Mouse (Mus musculus) liver, embryonic 11.5 days (tissue): ENCODE data around the gene Nell1. TPM values are rescaled to one million over a fixed set of nuclear protein-coding genes. Genes with fewer than 3 reads are reported as not detected.

ENCODE experiments used
- ATAC-seq: fragments of 200-750 bp; cut with Nextera tagmentation; replicated peaks from 2 replicates; pipeline ENCODE4 v1.8.0; 2017; ENCODE audit warnings: moderate number of reproducible peaks, mild to moderate bottlenecking, moderate TSS enrichment, moderate library complexity; ENCODE audit not compliant: low FRiP score
- DNase-seq: peaks from one replicate; pipeline ENCODE4 v3.0.0-alpha.2; 2017; ENCODE audit warnings: low spot score
- H3K27ac ChIP-seq: fragments of 300-500 bp; sonication (generic); 2 replicates; pipeline ENCODE4 v1.5.1; 2014; ENCODE audit warnings: mild to moderate bottlenecking, low read depth, low read length, control low read depth
- H3K27me3 ChIP-seq: fragments of 300-500 bp; sonication (generic); replicated peaks from 2 replicates; pipeline ENCODE4 v1.6.1; 2014; ENCODE audit warnings: low read length, mixed read lengths; ENCODE audit not compliant: control insufficient read depth, insufficient read depth
- H3K36me3 ChIP-seq: fragments of 300-500 bp; sonication (generic); 2 replicates; pipeline ENCODE4 v1.6.1; 2014; ENCODE audit warnings: mild to moderate bottlenecking, low read length, moderate library complexity, mixed read lengths; ENCODE audit not compliant: control insufficient read depth, insufficient read depth
- H3K4me1 ChIP-seq: fragments of 300-500 bp; sonication (generic); replicated peaks from 2 replicates; pipeline ENCODE4 v1.6.1; 2014; ENCODE audit warnings: low read length, mixed read lengths; ENCODE audit not compliant: control insufficient read depth, insufficient read depth
- H3K4me2 ChIP-seq: fragments of 300-500 bp; sonication (generic); 2 replicates; pipeline ENCODE4 v1.6.1; 2014; ENCODE audit warnings: mild to moderate bottlenecking, control low read depth, moderate library complexity
- H3K4me3 ChIP-seq: fragments of 300-500 bp; sonication (generic); 2 replicates; pipeline ENCODE4 v1.5.1; 2014; ENCODE audit warnings: low read depth, low read length, control low read depth
- H3K9ac ChIP-seq: fragments of 300-500 bp; sonication (generic); 2 replicates; pipeline ENCODE4 v1.6.1; 2014; ENCODE audit warnings: low read depth, low read length, control low read depth
- H3K9me3 ChIP-seq: fragments of 300-500 bp; sonication (generic); 2 replicates; pipeline ENCODE4 v1.6.1; 2016; ENCODE audit warnings: low read length, inconsistent platforms, mixed read lengths; ENCODE audit not compliant: control insufficient read depth
- WGBS: fragments of 180-500 bp; shearing (Covaris S2); extraction: QIAGEN DNeasy Blood & Tissue Kit; methylation state at CpG from one replicate; pipeline ENCODE4 v1.1.7; 2014; 5-methylcytosine and 5-hydroxymethylcytosine counted together
- polyA plus RNA-seq: library from polyadenylated mRNA; unstranded; fragments of >200 nt; fragmentation: Nextera tagmentation; extraction: Ambion mirVana; gene quantifications from 2 replicates; pipeline ENCODE4 v1.2.1, GENCODE M21; 2014

Gene Nell1
- polyA plus RNA-seq, 1 experiment from 2014 or later: 1.7 TPM

DNA sequence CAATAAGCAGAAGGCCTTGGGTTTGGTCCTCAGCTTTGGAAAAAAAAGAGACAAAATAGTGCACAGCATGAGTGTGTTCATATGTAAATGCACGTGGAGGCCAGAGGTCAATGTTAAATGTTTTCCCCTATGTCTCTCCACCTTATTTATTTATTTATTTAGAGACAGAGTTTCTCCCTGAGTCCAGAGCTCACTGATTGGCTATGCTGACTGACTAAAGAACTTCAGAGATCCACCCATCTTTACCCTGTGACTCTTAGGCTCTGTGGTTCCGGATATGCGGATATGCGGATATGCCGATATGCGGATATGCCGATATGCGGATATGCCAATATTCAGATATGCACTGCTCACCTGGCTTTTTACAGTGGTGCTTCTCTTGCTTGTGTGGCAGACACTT lies 11.3 kb downstream of the Nell1 start:
- Histone ChIP-seq H3K4me2 (no peak overlapping the region), H3K27ac (no peak overlapping the region), H3K4me3 (no peak overlapping the region), H3K27me3 (no peaks in the 10 kb centered on the region), H3K9ac (no peak overlapping the region), H3K36me3 (no peaks in the 10 kb centered on the region), H3K9me3 (no peaks in the 10 kb centered on the region), H3K4me1 (no peaks in the 10 kb centered on the region)
- WGBS: 92% methylated on average over 8 of the region's 8 CpGs
- ATAC-seq (no peak), DNase-seq (no peak)

- H3K27ac ChIP-seq: no peak overlapping the region
- H3K9me3 ChIP-seq: no peaks in the 10 kb centered on the region
- DNase-seq: no peak
- WGBS: 63% methylated on average over 4 of the region's 4 CpGs
- no peak overlapping the region for H3K4me2 ChIP-seq
- no peaks in the 10 kb centered on the region for H3K4me1 ChIP-seq
- H3K27me3 ChIP-seq: no peaks in the 10 kb centered on the region
- ATAC-seq: no peak
- no peak overlapping the region for H3K4me3 ChIP-seq
- no peaks in the 10 kb centered on the region for H3K36me3 ChIP-seq
- H3K9ac ChIP-seq: no peak overlapping the region
Measured at GRCm38 (mm10) chr7:49999321-49999720, 24.7 kb downstream of the Nell1 start.

DNA sequence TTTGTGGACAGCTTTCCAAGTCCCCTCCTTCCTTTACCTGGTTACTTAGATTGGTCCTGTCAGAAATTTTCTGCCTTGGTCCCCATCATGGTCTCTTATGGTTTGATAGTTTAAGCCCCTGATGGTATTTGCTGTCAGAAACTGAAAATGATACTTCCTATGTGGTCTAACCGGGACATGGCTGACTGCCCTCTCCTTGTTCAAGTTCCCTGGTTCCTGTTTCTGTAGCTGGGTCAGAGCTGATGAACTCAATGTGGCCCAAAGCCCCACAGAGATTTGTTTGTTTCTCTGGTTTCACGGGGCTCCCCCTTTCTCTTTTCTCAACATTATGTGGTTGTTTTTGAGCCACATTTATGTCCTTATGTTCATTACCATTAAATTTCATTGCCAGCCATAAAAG lies 30.6 kb downstream of the Nell1 start:
- no peak overlapping the region for H3K27ac ChIP-seq
- no peaks in the 10 kb centered on the region for H3K36me3 ChIP-seq
- H3K9ac ChIP-seq: no peak overlapping the region
- no peaks in the 10 kb centered on the region for H3K4me1 ChIP-seq
- H3K4me3 ChIP-seq: no peak overlapping the region
- WGBS: 60% methylated on average over 2 of the region's 2 CpGs
- H3K4me2 ChIP-seq: no peak overlapping the region
- H3K9me3 ChIP-seq: no peaks in the 10 kb centered on the region
- ATAC-seq (no peak), DNase-seq (no peak)
- H3K27me3 ChIP-seq: no peaks in the 10 kb centered on the region

DNA sequence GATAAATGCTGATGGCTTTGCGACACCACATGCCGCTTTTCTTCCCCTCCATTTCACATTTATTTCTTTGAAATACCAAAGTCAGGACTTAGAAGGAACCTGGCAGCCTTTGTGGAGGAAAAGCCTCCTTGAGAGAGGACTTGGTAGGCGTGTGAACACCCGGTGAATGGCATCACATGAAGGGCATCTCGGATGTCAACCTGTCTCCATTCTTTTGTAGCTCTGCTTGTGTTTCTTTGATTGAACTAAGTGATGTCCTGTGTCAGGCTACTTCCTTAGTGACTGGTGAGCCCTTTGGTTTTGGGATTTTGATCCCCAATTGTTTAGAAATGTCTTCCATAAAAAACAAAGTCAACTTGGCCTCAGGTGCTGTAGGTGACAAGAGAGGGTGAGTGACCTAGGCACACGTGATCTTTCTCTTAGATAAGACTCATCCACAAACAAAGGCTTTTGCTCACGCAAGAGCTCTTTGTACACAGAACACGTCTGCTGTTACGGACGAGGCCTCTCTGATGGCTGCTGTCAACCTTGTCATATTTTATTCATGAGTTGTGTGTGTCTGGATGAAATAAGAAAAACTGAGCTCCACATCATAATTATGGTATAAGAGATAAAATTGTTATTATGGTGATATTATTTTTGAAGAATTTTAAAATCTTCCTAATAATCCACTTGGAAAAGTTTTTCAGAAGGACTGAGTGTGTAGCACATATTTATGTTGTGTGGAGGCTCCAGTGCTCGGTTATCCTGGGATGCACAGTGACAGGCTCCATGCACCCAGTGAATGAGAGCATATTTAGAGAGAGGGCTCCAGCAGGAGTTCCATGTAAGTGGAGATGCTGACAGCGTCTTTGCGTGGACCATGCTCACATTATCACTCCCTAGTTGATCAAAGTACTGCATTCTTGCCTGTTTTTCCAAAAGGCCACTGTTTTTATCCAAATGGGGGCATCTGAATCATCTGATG lies 60.8 kb downstream of the Nell1 start:
- ATAC-seq (no peak), DNase-seq (no peak)
- 70% methylated on average over 13 of the region's 13 CpGs for WGBS

DNA sequence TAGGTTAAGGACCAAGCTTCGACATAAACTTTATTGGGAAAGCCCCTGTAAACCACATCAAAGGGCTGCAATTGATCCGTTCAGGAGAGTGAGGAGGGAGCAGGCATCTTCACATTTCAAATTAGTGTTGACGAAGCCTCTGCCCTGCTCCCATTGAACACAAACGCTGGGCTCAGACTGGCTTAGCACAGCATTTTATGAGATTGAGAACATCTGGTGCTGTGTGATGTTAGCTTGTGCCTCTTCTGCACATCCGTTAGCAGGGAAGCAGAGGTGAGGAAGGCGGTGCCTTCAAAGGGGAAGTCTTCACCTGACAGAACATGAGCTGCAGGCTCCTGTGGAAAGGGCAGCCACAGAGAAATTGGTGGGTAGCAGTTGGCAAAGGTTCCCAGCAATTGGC lies 66.4 kb downstream of the Nell1 start:
- Histone ChIP-seq H3K4me2 (no peak overlapping the region), H3K4me1 (no peaks in the 10 kb centered on the region), H3K27ac (no peak overlapping the region), H3K36me3 (no peaks in the 10 kb centered on the region), H3K4me3 (no peak overlapping the region), H3K9ac (no peak overlapping the region), H3K27me3 (no peaks in the 10 kb centered on the region), H3K9me3 (no peaks in the 10 kb centered on the region)
- WGBS: 54% methylated on average over 6 of the region's 6 CpGs
- ATAC-seq: no peak
- no peak for DNase-seq

More for the DNA sequence above, 60.8 kb downstream of the Nell1 start:
- H3K9me3 ChIP-seq: no peaks in the 10 kb centered on the region
- H3K27ac ChIP-seq: no peak overlapping the region
- H3K9ac ChIP-seq: no peak overlapping the region
- no peaks in the 10 kb centered on the region for H3K27me3 ChIP-seq
- H3K4me1 ChIP-seq: no peaks in the 10 kb centered on the region
- H3K36me3 ChIP-seq: no peaks in the 10 kb centered on the region
- no peak overlapping the region for H3K4me3 ChIP-seq
- H3K4me2 ChIP-seq: no peak overlapping the region

DNA sequence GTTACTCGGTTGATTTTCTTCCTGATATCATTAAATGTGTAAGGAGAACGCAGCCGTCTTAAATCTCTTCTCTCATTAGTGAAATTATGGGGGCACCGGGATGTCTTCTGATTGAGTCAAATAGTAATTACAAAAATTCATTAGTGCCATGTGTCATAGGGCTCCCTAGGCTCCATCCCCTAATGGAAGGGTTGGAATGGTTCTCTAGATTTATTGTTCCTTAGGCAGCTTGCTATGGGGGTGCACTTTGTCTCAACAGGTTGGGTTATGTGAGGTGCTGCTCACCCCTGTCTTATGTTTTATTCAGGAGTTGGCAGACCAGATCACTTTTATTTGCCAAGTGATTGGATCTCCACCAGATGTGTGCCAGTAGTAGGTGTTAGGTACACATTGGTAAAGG lies 75.5 kb downstream of the Nell1 start:
- whole genome bisulfite sequencing: 89% methylated on average over 4 of the region's 4 CpGs
- ATAC-seq (no peak), DNase-seq (no peak)
- no peaks in the 10 kb centered on the region for H3K36me3 ChIP-seq
- no peak overlapping the region for H3K27ac ChIP-seq
- H3K27me3 ChIP-seq: no peaks in the 10 kb centered on the region
- H3K4me2 ChIP-seq: no peak overlapping the region
- H3K9me3 ChIP-seq: no peaks in the 10 kb centered on the region
- no peaks in the 10 kb centered on the region for H3K4me1 ChIP-seq
- no peak overlapping the region for H3K4me3 ChIP-seq
- H3K9ac ChIP-seq: no peak overlapping the region

- H3K4me3 ChIP-seq: no peak overlapping the region
- no peak overlapping the region for H3K9ac ChIP-seq
- no peaks in the 10 kb centered on the region for H3K9me3 ChIP-seq
- no peak overlapping the region for H3K4me2 ChIP-seq
- ATAC-seq: no peak
- no peaks in the 10 kb centered on the region for H3K4me1 ChIP-seq
- no peak overlapping the region for H3K27ac ChIP-seq
- 76% methylated on average over 2 of the region's 2 CpGs for WGBS
- H3K36me3 ChIP-seq: no peaks in the 10 kb centered on the region
- DNase-seq: no peak
- no peaks in the 10 kb centered on the region for H3K27me3 ChIP-seq
Measured at GRCm38 (mm10) chr7:50053704-50054103, 79.0 kb downstream of the Nell1 start.

GRCm38 (mm10) chr7:50094461-50094860 lies 119.8 kb downstream of the Nell1 start:
- Histone ChIP-seq H3K9ac (no peak overlapping the region), H3K4me3 (no peak overlapping the region), H3K27ac (no peak overlapping the region), H3K4me2 (no peak overlapping the region), H3K4me1 (no peaks in the 10 kb centered on the region), H3K9me3 (no peaks in the 10 kb centered on the region), H3K36me3 (no peaks in the 10 kb centered on the region), H3K27me3 (no peaks in the 10 kb centered on the region)
- no peak for ATAC-seq
- DNase-seq: no peak
- 82% methylated on average over 5 of the region's 5 CpGs for WGBS
